Comparison of ENCODE assay signal across 20 mouse cellular contexts in genomic region chr9:96220419-96220818, GRCm38 (mm10). TPM values are rescaled to one million over a fixed set of nuclear protein-coding genes. Genes with fewer than 3 reads are reported as not detected.
DNase-seq lines count a peak whose midpoint lies in the region; ATAC-seq and TF ChIP-seq lines count a peak whose summit lies in the region.
"Had no signal": no experiment of that assay in that cellular context is flagged by ENCODE, and none has a peak within 500 bp of the region (broad histone marks: within the 10 kb centered on the region; RNA-seq: fewer than 3 reads in every experiment).

No protein-coding gene starts in this region.

- H3K4me2 ChIP-seq in forebrain, embryonic 16.5 days (ENCODE audit: low read length) = no peak overlapping the region
- no peak overlapping the region for H3K4me2 ChIP-seq in liver, embryonic 12.5 days
- no peak overlapping the region for H3K4me2 ChIP-seq in liver, postnatal 0 days (ENCODE audit: low read depth, low read length)
- H3K4me2 ChIP-seq: hindbrain, embryonic 14.5 days had no signal

- ATAC-seq in forebrain, embryonic 16.5 days = peak; percentile 81
- no peak for ATAC-seq in liver, embryonic 12.5 days
- no peak for ATAC-seq in liver, postnatal 0 days
- ATAC-seq: activated CD4-positive, CD25-positive, alpha-beta regulatory T cell, adult 4 months; inflammation-experienced regulatory T-cells, adult 6 months; Patski had no signal

- H3K4me1 ChIP-seq in forebrain, embryonic 16.5 days (replicated peaks; ENCODE audit: control insufficient read depth, insufficient read depth, low read length) = no peaks in the 10 kb centered on the region; the same call in 1 of the 2 replicates
- H3K4me1 ChIP-seq in forebrain, embryonic 10.5 days = no peaks in the 10 kb centered on the region
- peaks cover 15% of the 10 kb centered on the region; the same call in 1 of the 2 replicates for H3K4me1 ChIP-seq in liver, embryonic 12.5 days
- H3K4me1 ChIP-seq in liver, postnatal 0 days (ENCODE audit: insufficient read depth) = no peaks in the 10 kb centered on the region
- H3K4me1 ChIP-seq: embryonic facial prominence, embryonic 10.5 days; heart, embryonic 10.5 days had no signal

- no peak overlapping the region for H3K9ac ChIP-seq in forebrain, embryonic 16.5 days (replicated peaks; ENCODE audit: low read depth, low read length)
- H3K9ac ChIP-seq in liver, embryonic 12.5 days = no peak overlapping the region
- H3K9ac ChIP-seq in liver, postnatal 0 days (replicated peaks) = no peak overlapping the region
- H3K9ac ChIP-seq: hindbrain, embryonic 14.5 days had no signal

- H3K36me3 ChIP-seq in forebrain, embryonic 16.5 days (ENCODE audit: control insufficient read depth, insufficient read depth) = no peaks in the 10 kb centered on the region
- no peaks in the 10 kb centered on the region; the same call in 1 of the 2 replicates for H3K36me3 ChIP-seq in forebrain, embryonic 10.5 days (replicated peaks)
- H3K36me3 ChIP-seq in liver, embryonic 12.5 days = no peaks in the 10 kb centered on the region
- no peaks in the 10 kb centered on the region for H3K36me3 ChIP-seq in liver, postnatal 0 days (replicated peaks; ENCODE audit: insufficient read depth, low read length)
- H3K36me3 ChIP-seq: embryonic facial prominence, embryonic 10.5 days; heart, embryonic 10.5 days had no signal

- no peak for TF ChIP-seq CTCF in liver, postnatal 0 days (IDR thresholded peaks at IDR 0.05; ENCODE audit: low read depth)

- H3K4me3 ChIP-seq in forebrain, embryonic 16.5 days (replicated peaks; ENCODE audit: low read length) = no peak overlapping the region
- no peak overlapping the region for H3K4me3 ChIP-seq in forebrain, embryonic 10.5 days
- H3K4me3 ChIP-seq in liver, embryonic 12.5 days = no peak overlapping the region
- H3K4me3 ChIP-seq in liver, postnatal 0 days (ENCODE audit: low read depth, low read length) = no peak overlapping the region
- H3K4me3 ChIP-seq: embryonic facial prominence, embryonic 10.5 days; heart, embryonic 10.5 days had no signal

- no peaks in the 10 kb centered on the region for H3K27me3 ChIP-seq in forebrain, embryonic 16.5 days (replicated peaks; ENCODE audit: control insufficient read depth, insufficient read depth, low read length)
- no peaks in the 10 kb centered on the region for H3K27me3 ChIP-seq in forebrain, embryonic 10.5 days (ENCODE audit: poor library complexity, severe bottlenecking)
- H3K27me3 ChIP-seq in liver, embryonic 12.5 days (replicated peaks) = no peaks in the 10 kb centered on the region
- H3K27me3 ChIP-seq in liver, postnatal 0 days (ENCODE audit: insufficient read depth, low read length) = no peaks in the 10 kb centered on the region
- H3K27me3 ChIP-seq: CH12.LX, Patski had no signal

- DNase-seq in forebrain, embryonic 10.5 days (ENCODE audit: extremely low spot score, low spot score) = no peak
- no peak for DNase-seq in liver, postnatal 0 days
- peak; percentile 24 for DNase-seq in retina, embryonic 14.5 days (ENCODE audit: low spot score)
- DNase-seq in adrenal gland, adult (ENCODE audit: inconsistent age in 2 of 2, low spot score in 1 of 2) = no peak
- DNase-seq: adrenal gland, adult 2 months; adrenal gland, postnatal 25 days; cerebellum, adult 2 months; gastrocnemius, postnatal 10 days; heart, adult 18-20 months; heart, postnatal 10 days; heart, postnatal 4 days had no signal

- no peak overlapping the region; the same call in 1 of the 2 replicates for H3K27ac ChIP-seq in forebrain, embryonic 16.5 days (ENCODE audit: low read length)
- H3K27ac ChIP-seq in forebrain, embryonic 10.5 days = no peak overlapping the region
- H3K27ac ChIP-seq in liver, embryonic 12.5 days = 0 out of 2 replicates have a peak overlapping the region, but pooled peaks have one; percentile 36
- no peak overlapping the region for H3K27ac ChIP-seq in liver, postnatal 0 days (ENCODE audit: low read depth)
- H3K27ac ChIP-seq: embryonic facial prominence, embryonic 10.5 days; heart, embryonic 10.5 days; hindbrain, embryonic 14.5 days had no signal

- TF ChIP-seq EP300 in liver, postnatal 0 days (IDR thresholded peaks at IDR 0.05; ENCODE audit: low read depth) = no peak

- no peaks in the 10 kb centered on the region for H3K9me3 ChIP-seq in forebrain, embryonic 16.5 days (ENCODE audit: control insufficient read depth, low read length)
- H3K9me3 ChIP-seq in forebrain, embryonic 10.5 days = no peaks in the 10 kb centered on the region
- H3K9me3 ChIP-seq in liver, embryonic 12.5 days (replicated peaks) = no peaks in the 10 kb centered on the region
- H3K9me3 ChIP-seq in liver, postnatal 0 days (ENCODE audit: low read length) = no peaks in the 10 kb centered on the region
- H3K9me3 ChIP-seq: embryonic facial prominence, embryonic 10.5 days; heart, embryonic 10.5 days had no signal

RNA-seq across cellular contexts. Expression of gene Tfdp2, which starts 24.3 kb away (rescaled TPM):
- polyA plus RNA-seq in forebrain, embryonic 16.5 days (2015; fragmentation: Nextera tagmentation; extraction: Ambion mirVana) = 33.1 and 33.7 TPM in 2 replicates
- polyA plus RNA-seq in forebrain, embryonic 10.5 days (2016; fragmentation: Nextera tagmentation; extraction: Ambion mirVana) = 61.9 and 63.2 TPM in 2 replicates
- polyA plus RNA-seq in liver, embryonic 12.5 days (2016; fragmentation: Nextera tagmentation; extraction: Ambion mirVana) = 85.7 and 88.3 TPM in 2 replicates
- 61.7 and 69.0 TPM in 2 replicates for polyA plus RNA-seq in liver, postnatal 0 days (2015; fragmentation: Nextera tagmentation; extraction: Ambion mirVana)
